Mouse (Mus musculus) right cerebral cortex, postnatal 25 days (tissue): ENCODE data around the gene Cct3.
"Not testable (repeated sequence)": the region's sequence is repeated elsewhere in the genome, so short reads cannot be mapped to it uniquely, and the experiment has no call there.

Source experiments
- DNase-seq: peaks from one replicate; pipeline ENCODE4 v3.0.0; 2022

Gene Cct3

GRCm38 (mm10) chr3:88363700-88364099, 66.8 kb downstream of the Cct3 start:
- no peak for DNase-seq

- no peak for DNase-seq
Measured at GRCm38 (mm10) chr3:88364337-88364736, 67.4 kb downstream of the Cct3 start, which contains the start of gene Paqr6. TSS of gene Paqr6 (plus strand) at chr3:88364584.

GRCm38 (mm10) chr3:88365705-88366361, 68.9 kb downstream of the Cct3 start:
- DNase-seq: no peak

- peak; percentile 68 for DNase-seq
Measured at GRCm38 (mm10) chr3:88366830-88367428, 70.0 kb downstream of the Cct3 start.

- DNase-seq: not testable (repeated sequence)
Measured at GRCm38 (mm10) chr3:88367517-88367916, 70.6 kb downstream of the Cct3 start.

- not testable (repeated sequence) for DNase-seq
Measured at GRCm38 (mm10) chr3:88368511-88368910, 71.6 kb downstream of the Cct3 start.
